Mouse (Mus musculus) NIH3T3 (cell line): Measurements from ENCODE around the gene Rbm25.

Experiments used
- DNase-seq: peaks from one replicate; pipeline ENCODE4 v3.0.0-alpha.2; 2012; ENCODE audit warnings: low read depth

The Rbm25 gene

GRCm38 (mm10) chr12:83650346-83650745, 19.3 kb downstream of the Rbm25 start:
- DNase-seq, result no peak

- no peak for DNase-seq
Observed at GRCm38 (mm10) chr12:83651414-83651813, 20.4 kb downstream of the Rbm25 start.

GRCm38 (mm10) chr12:83685466-83685865, 54.4 kb downstream of the Rbm25 start:
- no peak for DNase-seq

- peak; percentile 11 for DNase-seq
Observed at GRCm38 (mm10) chr12:83686575-83687350, 55.7 kb downstream of the Rbm25 start.

GRCm38 (mm10) chr12:83687934-83688315, 56.9 kb downstream of the Rbm25 start, which contains the start of gene Psen1:
Gene Psen1, plus strand, starts transcription at chr12:83688152.
- peak; percentile 93 for DNase-seq

- peak; percentile 53 for DNase-seq
Observed at GRCm38 (mm10) chr12:83688316-83689086, 57.5 kb downstream of the Rbm25 start.

GRCm38 (mm10) chr12:83689087-83689432, 58.0 kb downstream of the Rbm25 start:
- no peak for DNase-seq

GRCm38 (mm10) chr12:83694011-83694410, 63.0 kb downstream of the Rbm25 start:
- DNase-seq, result no peak

- DNase-seq, result no peak
Observed at GRCm38 (mm10) chr12:83694669-83695068, 63.6 kb downstream of the Rbm25 start.

- no peak for DNase-seq
Observed at GRCm38 (mm10) chr12:83698637-83699036, 67.6 kb downstream of the Rbm25 start.

- no peak for DNase-seq
Observed at GRCm38 (mm10) chr12:83701608-83702007, 70.6 kb downstream of the Rbm25 start.

GRCm38 (mm10) chr12:83702796-83703195, 71.8 kb downstream of the Rbm25 start:
- DNase-seq, result no peak

- no peak for DNase-seq
Observed at GRCm38 (mm10) chr12:83706951-83707350, 75.9 kb downstream of the Rbm25 start.

GRCm38 (mm10) chr12:83708160-83709092, 77.4 kb downstream of the Rbm25 start:
- DNase-seq, result no peak

- DNase-seq, result no peak
Observed at GRCm38 (mm10) chr12:83709934-83710333, 78.9 kb downstream of the Rbm25 start.

- DNase-seq, result peak; percentile 84
Observed at GRCm38 (mm10) chr12:83713749-83714148, 82.7 kb downstream of the Rbm25 start.

GRCm38 (mm10) chr12:83716416-83717184, 85.6 kb downstream of the Rbm25 start:
- no peak for DNase-seq

GRCm38 (mm10) chr12:83719431-83719830, 88.4 kb downstream of the Rbm25 start:
- no peak for DNase-seq

- no peak for DNase-seq
Observed at GRCm38 (mm10) chr12:83721281-83721680, 90.2 kb downstream of the Rbm25 start.

GRCm38 (mm10) chr12:83723037-83723436, 92.0 kb downstream of the Rbm25 start:
- DNase-seq, result no peak

- no peak for DNase-seq
Observed at GRCm38 (mm10) chr12:83726510-83727308, 95.7 kb downstream of the Rbm25 start.
